Mouse (Mus musculus): ENCODE results near the gene Mmel1. TPM values are rescaled to one million over a fixed set of nuclear protein-coding genes. Genes with fewer than 3 reads are reported as not detected.

Mmel1 gene
- polyA plus RNA-seq, 1 experiment from 2014 or later = 0.23 TPM

- Histone ChIP-seq H3K36me3 (no peaks in the 10 kb centered on the region), H3K27ac (no peak overlapping the region), H3K4me2 (no peak overlapping the region), H3K9me3 (no peaks in the 10 kb centered on the region), H3K4me1 (peaks cover 15% of the 10 kb centered on the region), H3K27me3 (peaks cover 34% of the 10 kb centered on the region), H3K9ac (no peak overlapping the region), H3K4me3 (no peak overlapping the region)
- ATAC-seq (ENCODE audit: insufficient number of reproducible peaks, low FRiP score, low TSS enrichment, low read depth) = no peak
- WGBS = 84% methylated on average over 4 of the region's 4 CpGs
Measured at GRCm38 (mm10) chr4:154853881-154854280, 15.5 kb upstream of the Mmel1 start.

GRCm38 (mm10) chr4:154854676-154855345 lies 14.6 kb upstream of the Mmel1 start:
- 57% methylated on average over 12 of the region's 12 CpGs for WGBS
- no peak overlapping the region for H3K9ac ChIP-seq
- H3K4me1 ChIP-seq = peaks cover 15% of the 10 kb centered on the region
- H3K27me3 ChIP-seq = peaks cover 34% of the 10 kb centered on the region
- H3K27ac ChIP-seq = no peak overlapping the region
- H3K4me3 ChIP-seq = no peak overlapping the region
- no peaks in the 10 kb centered on the region for H3K36me3 ChIP-seq
- H3K9me3 ChIP-seq = no peaks in the 10 kb centered on the region
- H3K4me2 ChIP-seq = peak overlapping the region; percentile 96; the same call in 1 of the 2 replicates
- ATAC-seq (ENCODE audit: insufficient number of reproducible peaks, low FRiP score, low TSS enrichment, low read depth) = no peak

GRCm38 (mm10) chr4:154855721-154856479 lies 13.5 kb upstream of the Mmel1 start:
- WGBS = under 1% methylated on average over 110 of the region's 110 CpGs
- Histone ChIP-seq H3K4me3 (peak overlapping the region; percentile 55), H3K36me3 (no peaks in the 10 kb centered on the region), H3K9me3 (no peaks in the 10 kb centered on the region), H3K4me1 (peaks cover 15% of the 10 kb centered on the region), H3K27me3 (peaks cover 34% of the 10 kb centered on the region), H3K9ac (peak overlapping the region; percentile 40), H3K27ac (no peak overlapping the region), H3K4me2 (peak overlapping the region; percentile 96)
- peak; percentile 50 for ATAC-seq (ENCODE audit: insufficient number of reproducible peaks, low FRiP score, low TSS enrichment, low read depth)

GRCm38 (mm10) chr4:154856480-154856837 lies 12.9 kb upstream of the Mmel1 start:
- peaks cover 15% of the 10 kb centered on the region for H3K4me1 ChIP-seq
- no peak overlapping the region for H3K27ac ChIP-seq
- H3K9ac ChIP-seq = peak overlapping the region; percentile 40
- H3K4me3 ChIP-seq = peak overlapping the region; percentile 55
- H3K36me3 ChIP-seq = no peaks in the 10 kb centered on the region
- H3K4me2 ChIP-seq = peak overlapping the region; percentile 96
- 16% methylated on average over 9 of the region's 9 CpGs for WGBS
- peaks cover 34% of the 10 kb centered on the region for H3K27me3 ChIP-seq
- no peak for ATAC-seq (ENCODE audit: insufficient number of reproducible peaks, low FRiP score, low TSS enrichment, low read depth)
- no peaks in the 10 kb centered on the region for H3K9me3 ChIP-seq

GRCm38 (mm10) chr4:154856882-154857281 lies 12.5 kb upstream of the Mmel1 start:
- H3K36me3 ChIP-seq = no peaks in the 10 kb centered on the region
- H3K4me3 ChIP-seq = peak overlapping the region; percentile 55
- H3K27me3 ChIP-seq = peaks cover 34% of the 10 kb centered on the region
- no peak overlapping the region for H3K9ac ChIP-seq
- H3K27ac ChIP-seq = no peak overlapping the region
- no peak for ATAC-seq (ENCODE audit: insufficient number of reproducible peaks, low FRiP score, low TSS enrichment, low read depth)
- no peaks in the 10 kb centered on the region for H3K9me3 ChIP-seq
- H3K4me2 ChIP-seq = peak overlapping the region; percentile 96
- WGBS = 86% methylated on average over 7 of the region's 7 CpGs
- H3K4me1 ChIP-seq = peaks cover 15% of the 10 kb centered on the region

DNA sequence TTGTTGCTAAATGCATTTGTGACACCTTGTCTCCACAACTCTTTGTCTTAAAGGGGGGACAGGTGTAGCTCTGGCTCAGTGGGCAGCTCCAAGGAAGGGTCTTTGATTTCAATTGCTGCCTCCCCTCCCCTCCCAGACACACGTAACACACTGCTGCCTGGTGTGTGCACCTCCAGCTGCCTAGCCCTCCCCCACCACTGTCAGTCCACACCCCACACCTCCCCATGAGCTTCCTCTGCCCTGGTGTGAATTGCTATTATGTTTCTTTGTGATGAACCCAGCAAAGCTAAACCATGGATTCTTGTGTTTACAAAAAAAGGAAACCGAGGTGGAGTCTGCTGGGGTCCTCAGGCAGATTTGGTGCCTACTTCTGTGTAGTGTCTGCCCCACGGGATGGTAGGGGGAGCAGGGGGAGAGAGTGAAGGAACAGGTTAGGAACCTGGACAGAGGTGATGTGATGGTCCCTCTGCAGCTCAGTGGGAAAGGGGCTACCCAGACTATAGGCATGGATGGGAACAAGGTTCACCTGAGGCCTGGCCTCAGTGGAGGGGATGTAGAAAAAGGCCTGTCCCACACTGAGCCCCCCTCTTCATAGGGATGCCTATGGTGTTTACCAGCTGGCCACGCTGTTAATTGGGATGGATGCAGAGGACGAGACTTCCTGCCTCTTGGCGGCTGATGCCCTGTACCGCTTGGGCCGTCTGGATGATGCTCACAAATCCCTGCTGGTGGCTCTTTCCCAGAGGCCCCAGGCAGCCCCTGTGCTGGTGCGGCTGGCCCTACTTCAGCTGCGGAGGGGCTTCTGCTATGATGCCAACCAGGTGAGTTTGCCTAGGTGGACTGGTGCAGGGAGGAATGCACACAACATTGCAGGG lies 11.8 kb upstream of the Mmel1 start:
- H3K27me3 ChIP-seq = peaks cover 34% of the 10 kb centered on the region
- H3K4me2 ChIP-seq = no peak overlapping the region
- no peaks in the 10 kb centered on the region for H3K36me3 ChIP-seq
- H3K4me3 ChIP-seq = no peak overlapping the region
- H3K9ac ChIP-seq = no peak overlapping the region
- H3K27ac ChIP-seq = no peak overlapping the region
- H3K4me1 ChIP-seq = peaks cover 15% of the 10 kb centered on the region
- H3K9me3 ChIP-seq = no peaks in the 10 kb centered on the region
- no peak for ATAC-seq (ENCODE audit: insufficient number of reproducible peaks, low FRiP score, low TSS enrichment, low read depth)
- WGBS = 70% methylated on average over 10 of the region's 10 CpGs

- Histone ChIP-seq H3K4me3 (no peak overlapping the region), H3K9ac (no peak overlapping the region), H3K27ac (no peak overlapping the region), H3K36me3 (no peaks in the 10 kb centered on the region), H3K4me1 (peaks cover 15% of the 10 kb centered on the region), H3K9me3 (no peaks in the 10 kb centered on the region), H3K4me2 (no peak overlapping the region), H3K27me3 (peaks cover 33% of the 10 kb centered on the region)
- no peak for ATAC-seq (ENCODE audit: insufficient number of reproducible peaks, low FRiP score, low TSS enrichment, low read depth)
- 74% methylated on average over 3 of the region's 3 CpGs for WGBS
Measured at GRCm38 (mm10) chr4:154858601-154859000, 10.8 kb upstream of the Mmel1 start.

DNA sequence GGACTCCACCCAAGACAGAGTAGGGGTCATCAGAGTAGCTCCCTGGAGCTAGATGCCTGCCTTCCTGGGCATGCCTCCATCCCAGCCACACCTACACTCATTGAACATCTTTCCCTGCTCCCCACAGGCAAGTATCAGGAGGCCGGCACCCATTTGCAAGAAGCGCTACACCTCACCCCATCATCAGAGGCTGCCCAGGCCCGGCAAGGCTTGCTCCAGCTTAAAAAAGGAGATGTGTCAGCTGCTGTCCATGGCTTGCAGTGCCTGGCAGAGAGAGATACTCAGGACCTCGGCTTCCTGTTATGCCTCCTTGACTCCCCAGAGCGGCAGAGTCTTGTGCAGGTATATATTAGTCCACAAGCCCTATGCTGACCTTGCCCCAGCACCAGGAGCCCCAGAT lies 7.4 kb upstream of the Mmel1 start:
- no peaks in the 10 kb centered on the region; the same call in none of the 2 replicates for H3K27me3 ChIP-seq
- no peak overlapping the region for H3K9ac ChIP-seq
- H3K36me3 ChIP-seq = no peaks in the 10 kb centered on the region
- H3K4me2 ChIP-seq = no peak overlapping the region
- no peak overlapping the region for H3K4me3 ChIP-seq
- H3K27ac ChIP-seq = no peak overlapping the region
- 82% methylated on average over 5 of the region's 5 CpGs for WGBS
- H3K4me1 ChIP-seq = peaks cover 18% of the 10 kb centered on the region
- ATAC-seq (ENCODE audit: insufficient number of reproducible peaks, low FRiP score, low TSS enrichment, low read depth) = no peak
- no peaks in the 10 kb centered on the region for H3K9me3 ChIP-seq

GRCm38 (mm10) chr4:154863436-154863935 lies 5.9 kb upstream of the Mmel1 start:
- no peaks in the 10 kb centered on the region; the same call in 1 of the 2 replicates for H3K27me3 ChIP-seq
- 79% methylated on average over 3 of the region's 3 CpGs for WGBS
- H3K9me3 ChIP-seq = no peaks in the 10 kb centered on the region
- no peak overlapping the region for H3K4me3 ChIP-seq
- no peak for ATAC-seq (ENCODE audit: insufficient number of reproducible peaks, low FRiP score, low TSS enrichment, low read depth)
- H3K4me2 ChIP-seq = no peak overlapping the region
- H3K27ac ChIP-seq = peak overlapping the region; percentile 85; the same call in 1 of the 2 replicates
- H3K4me1 ChIP-seq = peaks cover 18% of the 10 kb centered on the region
- H3K36me3 ChIP-seq = no peaks in the 10 kb centered on the region
- no peak overlapping the region for H3K9ac ChIP-seq

- under 1% methylated on average over 18 of the region's 18 CpGs for WGBS
- peak; percentile 84; the same call in 1 of the 2 replicates for ATAC-seq (ENCODE audit: insufficient number of reproducible peaks, low FRiP score, low TSS enrichment, low read depth)
- peak overlapping the region; percentile 39 for H3K4me3 ChIP-seq
- H3K9me3 ChIP-seq = no peaks in the 10 kb centered on the region
- peak overlapping the region; percentile 42 for H3K9ac ChIP-seq
- peak overlapping the region; percentile 58 for H3K4me2 ChIP-seq
- peaks cover 18% of the 10 kb centered on the region for H3K4me1 ChIP-seq
- H3K36me3 ChIP-seq = no peaks in the 10 kb centered on the region
- H3K27me3 ChIP-seq = no peaks in the 10 kb centered on the region; the same call in 1 of the 2 replicates
- H3K27ac ChIP-seq = peak overlapping the region; percentile 85
Measured at GRCm38 (mm10) chr4:154864271-154864771, 5.1 kb upstream of the Mmel1 start.

DNA sequence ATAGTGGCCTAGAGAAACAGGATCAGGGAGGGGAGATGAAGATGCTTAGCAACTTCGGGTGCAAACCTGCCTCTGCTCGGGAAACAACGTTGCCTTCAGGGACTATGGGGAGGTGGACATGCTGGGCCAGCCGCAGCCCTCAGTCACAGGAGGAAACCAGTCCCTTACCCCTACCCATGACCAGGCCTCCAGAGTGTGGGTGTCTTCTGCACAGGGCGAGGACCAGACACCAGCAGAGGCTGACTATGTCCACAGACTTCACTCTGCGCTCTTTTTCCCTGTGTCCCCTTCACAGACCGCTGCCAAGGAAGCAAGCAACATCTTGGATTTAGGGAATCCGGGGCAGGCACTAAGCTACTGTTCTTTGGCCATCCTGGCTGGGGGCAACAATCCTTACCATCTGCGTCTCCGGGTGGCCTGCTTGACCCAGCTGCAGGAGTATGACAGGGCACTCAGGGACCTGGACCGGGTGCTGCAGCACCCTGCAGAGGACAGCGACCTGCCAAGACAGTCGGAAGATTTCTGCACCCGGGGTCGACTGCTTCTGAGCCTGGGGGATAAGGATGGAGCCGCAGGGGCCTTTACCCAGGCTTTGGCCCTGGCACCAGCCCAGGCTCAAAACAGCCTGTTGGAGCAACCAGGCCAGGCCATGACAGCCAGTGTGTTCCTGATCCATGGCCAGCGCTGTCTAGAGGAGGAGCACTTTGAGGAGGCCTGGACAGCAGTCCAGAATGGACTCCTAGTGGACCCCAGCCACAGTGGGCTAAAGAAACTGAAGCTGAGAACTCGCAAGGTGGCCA lies 4.2 kb upstream of the Mmel1 start:
- Histone ChIP-seq H3K27ac (peak overlapping the region; percentile 85), H3K9me3 (no peaks in the 10 kb centered on the region), H3K4me1 (peaks cover 18% of the 10 kb centered on the region), H3K9ac (no peak overlapping the region), H3K36me3 (no peaks in the 10 kb centered on the region), H3K4me3 (peak overlapping the region; percentile 39; the same call in 1 of the 2 replicates), H3K4me2 (peak overlapping the region; percentile 58), H3K27me3 (no peaks in the 10 kb centered on the region; the same call in 1 of the 2 replicates)
- ATAC-seq (ENCODE audit: insufficient number of reproducible peaks, low FRiP score, low TSS enrichment, low read depth) = no peak
- 72% methylated on average over 18 of the region's 18 CpGs for WGBS

Data from limb, embryonic 15.5 days (tissue).